Mouse (Mus musculus) thymus, adult 2 months (tissue): ENCODE results near the gene Zmym5.

Experiments used
- CTCF ChIP-seq: fragments of 200-500 bp; IDR thresholded peaks from 2 replicates; pipeline ENCODE4 v1.5.1; 2012; ENCODE audit warnings: mild to moderate bottlenecking, control low read depth, low read length, moderate library complexity, borderline replicate concordance; ENCODE audit not compliant: control insufficient read depth, poor library complexity, insufficient read depth; ENCODE audit errors: extremely low read depth
- POLR2A ChIP-seq: fragments of 200-500 bp; IDR thresholded peaks from 2 replicates; pipeline ENCODE4 v1.6.1; 2012; ENCODE audit warnings: mild to moderate bottlenecking, low read length, control low read depth, moderate library complexity; ENCODE audit not compliant: control insufficient read depth, poor library complexity, insufficient read depth; ENCODE audit errors: extremely low read depth

DNA sequence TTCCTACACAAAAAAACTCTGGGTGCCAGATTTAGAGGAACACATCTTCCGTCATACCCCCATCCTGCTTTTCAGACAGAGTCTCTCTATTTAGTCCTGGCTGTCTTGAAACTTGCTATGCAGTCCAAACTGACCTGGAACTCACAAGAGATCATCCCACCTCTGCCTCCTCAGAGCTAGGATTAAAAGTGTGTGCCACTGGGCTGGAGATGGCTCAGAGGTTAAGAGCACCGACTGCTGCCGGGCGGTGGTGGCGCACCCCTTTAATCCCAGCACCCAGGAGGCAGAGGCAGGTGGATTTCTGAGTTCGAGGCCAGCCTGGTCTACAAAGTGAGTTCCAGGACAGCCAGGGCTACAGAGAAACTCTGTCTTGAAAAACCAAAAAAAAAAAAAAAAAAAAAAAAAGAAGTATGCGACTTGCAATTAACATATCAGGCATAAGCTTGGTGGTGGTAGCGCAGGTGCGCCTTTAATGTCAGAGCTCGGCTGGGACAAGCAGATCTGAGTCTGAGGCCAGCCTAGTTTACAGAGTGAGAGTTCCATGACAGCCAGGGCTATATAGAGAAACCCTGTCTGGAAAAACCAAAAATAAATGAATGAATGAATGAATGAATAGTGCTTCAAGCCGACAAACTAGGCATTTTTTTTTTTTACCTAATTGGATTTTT, 34.8 kb downstream of the Zmym5 start:
- TF ChIP-seq CTCF: no peak
- no peak for TF ChIP-seq POLR2A
